Mouse (Mus musculus) stomach, postnatal 0 days (tissue): Measurements from ENCODE around the gene Rin2.

ENCODE experiments used
- CTCF ChIP-seq: IDR thresholded peaks from 2 replicates; pipeline ENCODE4 v1.5.1; 2016; ENCODE audit warnings: antibody characterized with exemption, low read depth, mild to moderate bottlenecking, moderate library complexity
- EP300 ChIP-seq: optimal IDR thresholded peaks from 2 replicates; pipeline ENCODE3; 2016; ENCODE audit warnings: antibody characterized with exemption

DNA sequence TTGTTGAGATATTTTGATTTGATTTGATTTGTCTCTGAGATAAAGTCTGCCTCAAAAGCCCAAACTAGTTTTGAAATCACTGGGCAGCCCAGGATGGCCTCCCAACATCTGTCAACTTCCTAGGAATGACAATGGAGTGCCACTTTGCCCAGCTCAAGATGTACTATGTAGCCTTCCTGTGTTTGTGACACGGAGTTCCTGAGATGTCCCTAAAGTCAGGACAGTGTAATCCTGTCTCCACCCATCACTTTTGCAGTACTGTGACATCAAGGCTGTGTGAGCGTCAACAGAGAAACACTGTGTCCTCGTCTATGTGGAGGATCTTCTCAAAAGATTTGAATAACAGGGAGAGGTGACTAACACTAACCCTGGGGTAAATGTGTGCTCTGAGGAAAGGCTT, 123.9 kb downstream of the Rin2 start:
- no peak for TF ChIP-seq CTCF
- TF ChIP-seq EP300: no peak
